Mouse (Mus musculus) pancreas, adult 10 weeks (tissue): Measurements from ENCODE around the gene Mup15. TPM values are rescaled to one million over a fixed set of nuclear protein-coding genes. Genes with fewer than 3 reads are reported as not detected.

Source experiments
- polyA plus RNA-seq: library from polyadenylated mRNA; stranded (reverse); fragments of 350-450 nt; fragmentation: Illumina TruSeq; extraction: RNeasy Lipid Tissue Mini Kit (QIAGEN cat#74804); gene quantifications from one replicate; pipeline ENCODE4 v1.2.3, GENCODE M21; 2015; ENCODE audit warnings: low read depth, low replicate concordance; ENCODE audit not compliant: insufficient read depth

The Mup15 gene
- not detected for polyA plus RNA-seq

DNA sequence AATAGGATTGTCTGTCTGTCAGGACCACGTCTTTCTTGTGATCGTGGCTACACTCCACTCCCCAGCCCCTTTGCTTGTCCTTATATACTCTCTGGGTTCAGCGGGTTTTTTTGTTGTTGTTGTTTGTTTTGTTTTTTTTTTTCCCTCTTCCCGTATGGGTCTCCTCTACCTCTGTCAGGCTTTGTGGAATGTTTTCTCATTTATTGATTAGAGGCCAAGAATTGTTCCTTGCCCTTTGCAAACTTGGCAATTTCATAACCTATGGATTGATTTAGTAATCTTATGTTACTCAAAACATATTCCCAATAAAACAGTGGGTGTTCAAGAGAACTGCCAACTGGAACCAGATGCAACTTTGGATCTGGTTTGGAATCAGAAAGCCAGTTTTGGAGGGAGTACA is at the start of gene Mup15:
Mup15 (minus strand) TSS at position 101 of the 400 bp plus-strand sequence.

Other genes starting within 250 kb of the Mup15 start
- gene Mup13, start 211.5 kb downstream of the Mup15 start, polyA plus RNA-seq: not detected
- not detected for gene Mup14, start 135.7 kb downstream of the Mup15 start, polyA plus RNA-seq
- gene Mup16, start 79.8 kb upstream of the Mup15 start, polyA plus RNA-seq: not detected
- not detected for gene Mup17, start 156.1 kb upstream of the Mup15 start, polyA plus RNA-seq
- not detected for gene Mup18, start 234.4 kb upstream of the Mup15 start, polyA plus RNA-seq